Mouse (Mus musculus) layer of hippocampus, adult 8-10 months (tissue): Measurements from ENCODE around the gene Cldn1. TPM values are rescaled to one million over a fixed set of nuclear protein-coding genes. Genes with fewer than 3 reads are reported as not detected.

ENCODE experiments used
- total RNA-seq, 4 experiments: library from RNA; stranded (reverse); gene quantifications; 2 replicates each; pipeline ENCODE4 v1.2.4; 2022

Gene Cldn1
- total RNA-seq, 4 experiments from 2014 or later = 1.4 to 2.0 (median 1.6) TPM

Other genes starting within 250 kb of the Cldn1 start
- gene Cldn16, start 91.3 kb upstream of the Cldn1 start, total RNA-seq = not detected
- not detected for gene Tmem207, start 154.9 kb upstream of the Cldn1 start, total RNA-seq
- 10 to 100 TPM; 59.4 to 67.3 (median 60.2) TPM for gene Il1rap, start 209.9 kb upstream of the Cldn1 start, total RNA-seq